Mouse (Mus musculus): Measurements from ENCODE around the gene Emid1.

DNA sequence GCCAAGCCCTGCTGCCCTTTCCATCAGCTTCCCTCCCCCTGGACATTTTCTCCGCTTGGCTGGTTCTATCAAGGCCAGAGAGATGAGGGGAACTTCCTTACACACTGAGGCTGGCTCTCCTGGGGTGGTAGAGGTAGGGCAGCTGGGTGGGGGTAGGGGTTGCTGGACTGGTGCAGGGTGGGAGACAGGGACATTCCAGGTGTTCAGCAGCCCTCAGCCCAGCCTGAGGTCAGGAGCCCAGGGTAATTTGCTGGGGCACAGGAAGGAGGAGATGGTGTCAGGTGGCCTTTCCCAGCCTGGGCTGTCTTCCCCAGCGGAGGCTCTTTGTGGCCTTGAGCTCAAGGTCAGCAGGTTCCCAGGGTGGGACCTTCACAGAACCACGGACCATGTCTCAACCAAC, 6.5 kb downstream of the Emid1 start:
- no peak for TF ChIP-seq EP300 (IDR thresholded peaks at IDR 0.05; ENCODE audit: low read length)
- no peak for TF ChIP-seq MAX (IDR thresholded peaks at IDR 0.05; ENCODE audit: low read length)
- no peak for TF ChIP-seq MAFK (IDR thresholded peaks at IDR 0.05; ENCODE audit: insufficient replicate concordance, low read length)
